Mouse (Mus musculus) kidney, embryonic 14.5 days (tissue): ENCODE data around the gene Skiv2l. TPM values are rescaled to one million over a fixed set of nuclear protein-coding genes. Genes with fewer than 3 reads are reported as not detected.
A peak's percentile ranks its signal among the peaks of the same experiment; 100 is the strongest.

Experiments used
- ATAC-seq: fragments of 200-750 bp; cut with Nextera tagmentation; 2 replicates; pipeline ENCODE4 v1.8.0; 2017; ENCODE audit warnings: moderate number of reproducible peaks, mild to moderate bottlenecking, moderate TSS enrichment, moderate library complexity; ENCODE audit not compliant: low FRiP score, low TSS enrichment
- H3K27ac ChIP-seq: fragments of 300-500 bp; sonication (generic); 2 replicates; pipeline ENCODE4 v1.5.1; 2014; ENCODE audit warnings: low read depth, mild to moderate bottlenecking, low read length, moderate library complexity, mixed read lengths
- H3K27me3 ChIP-seq: fragments of 300-500 bp; sonication (generic); 2 replicates; pipeline ENCODE4 v1.6.1; 2014; ENCODE audit warnings: mild to moderate bottlenecking, low read length; ENCODE audit not compliant: control insufficient read depth, insufficient read depth
- H3K36me3 ChIP-seq: fragments of 300-500 bp; sonication (generic); 2 replicates; pipeline ENCODE4 v1.6.1; 2014; ENCODE audit warnings: low read length, mixed read lengths; ENCODE audit not compliant: control insufficient read depth, insufficient read depth
- H3K4me1 ChIP-seq: fragments of 300-500 bp; sonication (generic); 2 replicates; pipeline ENCODE4 v1.6.1; 2014; ENCODE audit warnings: low read length, mixed read lengths; ENCODE audit not compliant: control insufficient read depth, insufficient read depth
- H3K4me2 ChIP-seq: fragments of 300-500 bp; sonication (generic); replicated peaks from 2 replicates; pipeline ENCODE4 v1.6.1; 2014; ENCODE audit warnings: low read depth, mild to moderate bottlenecking, low read length
- H3K4me3 ChIP-seq: fragments of 300-500 bp; sonication (generic); 2 replicates; pipeline ENCODE4 v1.5.1; 2014; ENCODE audit warnings: mild to moderate bottlenecking, low read length
- H3K9ac ChIP-seq: fragments of 300-500 bp; sonication (generic); 2 replicates; pipeline ENCODE4 v1.6.1; 2014; ENCODE audit warnings: low read depth, mild to moderate bottlenecking, low read length, moderate library complexity
- H3K9me3 ChIP-seq: fragments of 300-500 bp; sonication (generic); 2 replicates; pipeline ENCODE4 v1.6.1; 2016; ENCODE audit warnings: low read length; ENCODE audit not compliant: control insufficient read depth
- WGBS: fragments of 180-500 bp; shearing (Covaris S2); extraction: QIAGEN DNeasy Blood & Tissue Kit; methylation state at CpG from one replicate; pipeline ENCODE4 v1.1.7; 2014; 5-methylcytosine and 5-hydroxymethylcytosine counted together
- polyA plus RNA-seq: library from polyadenylated mRNA; unstranded; fragments of >200 nt; fragmentation: Nextera tagmentation; extraction: Ambion mirVana; gene quantifications from 2 replicates; pipeline ENCODE4 v1.2.1, GENCODE M21; 2014

Skiv2l gene
- polyA plus RNA-seq, 1 experiment from 2014 or later: 45.9 TPM

- Histone ChIP-seq H3K36me3 (peaks cover 25% of the 10 kb centered on the region), H3K4me2 (no peak overlapping the region), H3K9me3 (no peaks in the 10 kb centered on the region), H3K9ac (no peak overlapping the region), H3K27me3 (no peaks in the 10 kb centered on the region), H3K27ac (no peak overlapping the region), H3K4me3 (no peak overlapping the region), H3K4me1 (no peaks in the 10 kb centered on the region)
- ATAC-seq: no peak
- WGBS: 71% methylated on average over 4 of the region's 4 CpGs
These were observed 8.7 kb upstream of the Skiv2l start for GRCm38 (mm10) chr17:34858670-34859069.

- WGBS: 45% methylated on average over 3 of the region's 3 CpGs
- peaks cover 7% of the 10 kb centered on the region for H3K4me1 ChIP-seq
- H3K27me3 ChIP-seq: no peaks in the 10 kb centered on the region
- no peak overlapping the region for H3K27ac ChIP-seq
- no peak overlapping the region for H3K4me3 ChIP-seq
- no peak overlapping the region for H3K9ac ChIP-seq
- peaks cover 41% of the 10 kb centered on the region for H3K36me3 ChIP-seq
- no peak for ATAC-seq
- no peaks in the 10 kb centered on the region for H3K9me3 ChIP-seq
- H3K4me2 ChIP-seq: no peak overlapping the region
These were observed 5.8 kb upstream of the Skiv2l start for GRCm38 (mm10) chr17:34855825-34856224.

- Histone ChIP-seq H3K27ac (no peak overlapping the region), H3K4me2 (no peak overlapping the region), H3K4me1 (peaks cover 8% of the 10 kb centered on the region), H3K9me3 (no peaks in the 10 kb centered on the region), H3K4me3 (no peak overlapping the region), H3K9ac (no peak overlapping the region), H3K36me3 (peaks cover 41% of the 10 kb centered on the region), H3K27me3 (no peaks in the 10 kb centered on the region)
- ATAC-seq: no peak
- 83% methylated on average over 3 of the region's 3 CpGs for WGBS
These were observed 4.8 kb upstream of the Skiv2l start for GRCm38 (mm10) chr17:34854761-34855160.

- WGBS: 79% methylated on average over 8 of the region's 8 CpGs
- Histone ChIP-seq H3K4me2 (no peak overlapping the region), H3K9me3 (no peaks in the 10 kb centered on the region), H3K36me3 (peaks cover 41% of the 10 kb centered on the region), H3K4me3 (no peak overlapping the region), H3K9ac (no peak overlapping the region), H3K27me3 (no peaks in the 10 kb centered on the region), H3K27ac (no peak overlapping the region), H3K4me1 (peaks cover 13% of the 10 kb centered on the region)
- no peak for ATAC-seq
These were observed 3.5 kb upstream of the Skiv2l start for GRCm38 (mm10) chr17:34853511-34853910.

GRCm38 (mm10) chr17:34850517-34851125 lies 611 bp upstream of the Skiv2l start:
- peak; percentile 38 for ATAC-seq
- WGBS: 3% methylated on average over 25 of the region's 25 CpGs
- Histone ChIP-seq H3K36me3 (peaks cover 52% of the 10 kb centered on the region), H3K27me3 (no peaks in the 10 kb centered on the region), H3K4me3 (peak overlapping the region; percentile 95), H3K9me3 (no peaks in the 10 kb centered on the region), H3K4me2 (peak overlapping the region; percentile 90), H3K4me1 (peaks cover 13% of the 10 kb centered on the region), H3K27ac (peak overlapping the region; percentile 17; the same call in 1 of the 2 replicates), H3K9ac (peak overlapping the region; percentile 85)

GRCm38 (mm10) chr17:34847615-34848014 lies 2.4 kb downstream of the Skiv2l start:
- Histone ChIP-seq H3K4me2 (no peak overlapping the region), H3K9ac (no peak overlapping the region), H3K27me3 (no peaks in the 10 kb centered on the region), H3K4me1 (peaks cover 13% of the 10 kb centered on the region), H3K36me3 (peaks cover 53% of the 10 kb centered on the region), H3K4me3 (no peak overlapping the region), H3K27ac (no peak overlapping the region), H3K9me3 (no peaks in the 10 kb centered on the region)
- ATAC-seq: no peak
- 96% methylated on average over 7 of the region's 7 CpGs for WGBS

- WGBS: 89% methylated on average over 6 of the region's 6 CpGs
- ATAC-seq: no peak
- Histone ChIP-seq H3K27ac (no peak overlapping the region), H3K9me3 (no peaks in the 10 kb centered on the region), H3K27me3 (no peaks in the 10 kb centered on the region), H3K4me1 (peaks cover 13% of the 10 kb centered on the region), H3K4me2 (no peak overlapping the region), H3K4me3 (no peak overlapping the region), H3K9ac (no peak overlapping the region), H3K36me3 (peaks cover 53% of the 10 kb centered on the region)
These were observed 2.8 kb downstream of the Skiv2l start for GRCm38 (mm10) chr17:34847192-34847591.

- Histone ChIP-seq H3K9me3 (no peaks in the 10 kb centered on the region), H3K4me2 (no peak overlapping the region), H3K36me3 (peaks cover 74% of the 10 kb centered on the region), H3K4me1 (peaks cover 4% of the 10 kb centered on the region; the same call in 1 of the 2 replicates), H3K9ac (no peak overlapping the region), H3K27me3 (no peaks in the 10 kb centered on the region), H3K4me3 (no peak overlapping the region), H3K27ac (no peak overlapping the region)
- no peak for ATAC-seq
- 92% methylated on average over 13 of the region's 13 CpGs for WGBS
These were observed 5.1 kb downstream of the Skiv2l start for GRCm38 (mm10) chr17:34844884-34845283.

- ATAC-seq: no peak
- 86% methylated on average over 6 of the region's 6 CpGs for WGBS
- H3K9me3 ChIP-seq: no peaks in the 10 kb centered on the region
These were observed 9.2 kb downstream of the Skiv2l start for GRCm38 (mm10) chr17:34840736-34841307.

More at GRCm38 (mm10) chr17:34840736-34841307, 9.2 kb downstream of the Skiv2l start:
- no peak overlapping the region for H3K27ac ChIP-seq
- H3K9ac ChIP-seq: no peak overlapping the region
- H3K27me3 ChIP-seq: no peaks in the 10 kb centered on the region
- peaks cover 12% of the 10 kb centered on the region for H3K4me1 ChIP-seq
- H3K4me2 ChIP-seq: no peak overlapping the region
- H3K4me3 ChIP-seq: no peak overlapping the region
- H3K36me3 ChIP-seq: peaks cover 66% of the 10 kb centered on the region
